Mouse (Mus musculus): ENCODE data around the gene Acsl6. TPM values are rescaled to one million over a fixed set of nuclear protein-coding genes. Genes with fewer than 3 reads are reported as not detected.
A peak's percentile ranks its signal among the peaks of the same experiment; 100 is the strongest.
"Not testable (repeated sequence)": the region's sequence is repeated elsewhere in the genome, so short reads cannot be mapped to it uniquely, and the experiment has no call there.

Gene Acsl6
- polyA plus RNA-seq, 1 experiment from 2014 or later, result 30.8 TPM

- ATAC-seq (ENCODE audit: low FRiP score, low read depth), result peak; percentile 56; the same call in 1 of the 2 replicates
- WGBS, result 5% methylated on average over 8 of the region's 8 CpGs
Observed at GRCm38 (mm10) chr11:54353121-54353576, 49.6 kb downstream of the Acsl6 start.

GRCm38 (mm10) chr11:54354595-54355563 lies 51.3 kb downstream of the Acsl6 start:
- H3K9ac ChIP-seq, result no peak overlapping the region
- H3K36me3 ChIP-seq, result peaks cover 3% of the 10 kb centered on the region; the same call in 1 of the 2 replicates
- no peak overlapping the region for H3K4me3 ChIP-seq
- 47% methylated on average over 15 of the region's 15 CpGs for WGBS
- ATAC-seq (ENCODE audit: low FRiP score, low read depth), result peak; percentile 86
- H3K27me3 ChIP-seq (replicated peaks), result no peaks in the 10 kb centered on the region
- H3K4me1 ChIP-seq, result peaks cover 13% of the 10 kb centered on the region
- H3K4me2 ChIP-seq (replicated peaks), result no peak overlapping the region
- H3K9me3 ChIP-seq, result no peaks in the 10 kb centered on the region
- no peak overlapping the region for H3K27ac ChIP-seq

More at GRCm38 (mm10) chr11:54353121-54353576, 49.6 kb downstream of the Acsl6 start:
- Histone ChIP-seq H3K27ac (peak overlapping the region; percentile 66), H3K9ac (0 out of 2 replicates have a peak overlapping the region, but pooled peaks have one; percentile 33), H3K4me3 (no peak overlapping the region), H3K36me3 (no peaks in the 10 kb centered on the region), H3K9me3 (no peaks in the 10 kb centered on the region), H3K4me1 (peaks cover 13% of the 10 kb centered on the region), H3K27me3 (replicated peaks) (no peaks in the 10 kb centered on the region), H3K4me2 (replicated peaks) (peak overlapping the region; percentile 36)

GRCm38 (mm10) chr11:54355564-54355955 lies 52.0 kb downstream of the Acsl6 start:
- Histone ChIP-seq H3K4me3 (no peak overlapping the region), H3K4me1 (peaks cover 13% of the 10 kb centered on the region), H3K9me3 (no peaks in the 10 kb centered on the region), H3K36me3 (peaks cover 3% of the 10 kb centered on the region; the same call in 1 of the 2 replicates), H3K9ac (no peak overlapping the region), H3K27ac (no peak overlapping the region), H3K4me2 (replicated peaks) (no peak overlapping the region), H3K27me3 (replicated peaks) (no peaks in the 10 kb centered on the region)
- WGBS, result 69% methylated on average over 7 of the region's 7 CpGs
- ATAC-seq (ENCODE audit: low FRiP score, low read depth), result no peak

DNA sequence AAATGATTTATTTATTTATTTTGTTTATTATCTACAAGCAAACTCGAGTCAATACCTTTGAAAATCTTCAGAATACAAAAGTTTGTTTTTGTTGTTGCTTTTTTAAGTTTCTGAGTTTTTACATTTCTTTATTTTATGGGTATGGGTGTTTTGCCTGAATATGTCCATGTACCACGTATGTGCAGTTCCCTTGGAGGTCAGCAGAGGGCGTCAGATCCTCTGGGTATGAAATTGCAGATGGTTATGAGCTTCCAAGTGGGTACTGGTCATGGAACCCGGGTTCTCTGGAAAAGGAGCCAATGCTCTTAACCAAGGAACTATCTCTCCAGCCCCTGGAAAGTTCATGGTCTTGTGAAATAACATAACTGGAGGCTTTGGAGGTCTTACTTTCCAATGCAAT lies 53.1 kb downstream of the Acsl6 start:
- WGBS, result 66% methylated on average over 4 of the region's 4 CpGs
- no peaks in the 10 kb centered on the region for H3K9me3 ChIP-seq

DNA sequence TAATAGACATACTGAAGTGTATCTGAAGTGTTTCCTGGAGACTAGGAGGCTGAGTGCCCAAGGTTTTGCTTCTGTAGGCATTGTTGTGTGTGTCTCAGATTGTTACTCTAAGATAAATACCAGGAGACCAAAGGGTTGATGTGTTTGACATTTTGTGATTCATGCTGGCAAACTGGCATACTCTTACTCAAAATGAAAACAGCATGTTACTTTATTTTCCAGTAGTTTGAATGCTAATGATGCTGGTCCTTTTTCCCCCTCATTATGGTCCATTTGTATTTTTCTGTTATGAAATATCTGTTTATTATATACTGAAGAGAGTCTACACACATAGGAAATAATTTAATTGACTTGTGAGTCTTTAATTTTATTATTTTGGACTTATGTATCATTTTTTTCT lies 69.0 kb downstream of the Acsl6 start:
- Histone ChIP-seq H3K4me1 (no peaks in the 10 kb centered on the region), H3K36me3 (no peaks in the 10 kb centered on the region), H3K27me3 (replicated peaks) (no peaks in the 10 kb centered on the region), H3K9ac (no peak overlapping the region), H3K9me3 (no peaks in the 10 kb centered on the region), H3K4me2 (replicated peaks) (no peak overlapping the region), H3K4me3 (no peak overlapping the region), H3K27ac (no peak overlapping the region)
- ATAC-seq (ENCODE audit: low FRiP score, low read depth), result no peak

More for the DNA sequence above, 53.1 kb downstream of the Acsl6 start:
- Histone ChIP-seq H3K4me3 (no peak overlapping the region), H3K4me2 (replicated peaks) (no peak overlapping the region), H3K27ac (no peak overlapping the region), H3K36me3 (peaks cover 7% of the 10 kb centered on the region), H3K9ac (no peak overlapping the region), H3K4me1 (peaks cover 13% of the 10 kb centered on the region), H3K27me3 (replicated peaks) (no peaks in the 10 kb centered on the region)
- ATAC-seq (ENCODE audit: low FRiP score, low read depth), result no peak

GRCm38 (mm10) chr11:54390386-54390785 lies 86.8 kb downstream of the Acsl6 start:
- H3K36me3 ChIP-seq, result no peaks in the 10 kb centered on the region
- no peak overlapping the region for H3K4me2 ChIP-seq (replicated peaks)
- no peaks in the 10 kb centered on the region for H3K27me3 ChIP-seq (replicated peaks)
- no peaks in the 10 kb centered on the region for H3K9me3 ChIP-seq
- 69% methylated on average over 8 of the region's 8 CpGs for WGBS
- H3K9ac ChIP-seq, result no peak overlapping the region
- no peaks in the 10 kb centered on the region for H3K4me1 ChIP-seq
- no peak overlapping the region for H3K27ac ChIP-seq
- no peak overlapping the region for H3K4me3 ChIP-seq
- no peak for ATAC-seq (ENCODE audit: low FRiP score, low read depth)

DNA sequence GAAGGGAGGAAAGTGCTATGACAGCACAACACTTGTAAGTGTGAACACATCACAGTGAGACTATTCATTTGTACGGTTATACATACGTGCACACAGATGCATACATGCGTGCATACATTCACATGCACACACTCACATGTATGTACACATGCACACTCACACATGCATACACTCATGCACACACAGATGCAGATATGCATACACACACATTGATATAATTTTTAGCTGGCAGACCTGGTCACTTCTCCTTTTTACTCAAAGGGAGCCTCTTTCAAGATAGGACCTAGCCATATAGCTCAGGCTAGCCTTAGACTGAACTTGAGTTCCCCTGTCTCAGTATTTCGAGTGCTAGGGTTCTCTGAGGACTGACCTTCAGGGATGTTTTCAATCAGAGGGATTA lies 87.7 kb downstream of the Acsl6 start:
- H3K9me3 ChIP-seq, result no peaks in the 10 kb centered on the region
- H3K27ac ChIP-seq, result no peak overlapping the region
- H3K4me3 ChIP-seq, result no peak overlapping the region
- WGBS, result 89% methylated on average over 4 of the region's 4 CpGs
- no peak overlapping the region for H3K4me2 ChIP-seq (replicated peaks)
- H3K36me3 ChIP-seq, result no peaks in the 10 kb centered on the region
- no peaks in the 10 kb centered on the region for H3K27me3 ChIP-seq (replicated peaks)
- no peak for ATAC-seq (ENCODE audit: low FRiP score, low read depth)
- H3K9ac ChIP-seq, result no peak overlapping the region
- H3K4me1 ChIP-seq, result no peaks in the 10 kb centered on the region

DNA sequence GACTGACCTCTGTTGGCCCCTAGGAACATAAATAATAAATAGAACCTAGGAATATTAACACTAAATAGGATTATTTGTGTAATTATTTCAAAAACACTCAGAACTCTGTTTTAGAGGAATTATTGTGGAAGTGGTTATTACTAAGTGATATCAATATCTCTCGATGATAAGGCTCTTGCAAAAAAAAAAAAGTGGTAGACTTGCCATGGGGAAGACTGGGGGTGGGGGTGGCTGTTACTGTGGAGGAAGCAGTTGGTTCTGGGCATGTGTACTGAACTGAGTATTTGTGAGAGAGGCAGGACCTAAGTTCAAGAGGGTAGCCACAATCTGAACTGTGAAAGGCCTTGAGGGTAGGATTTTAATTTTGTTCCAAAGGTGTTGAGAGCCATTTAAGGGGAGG lies 93.1 kb downstream of the Acsl6 start:
- no peak for ATAC-seq (ENCODE audit: low FRiP score, low read depth)
- Histone ChIP-seq H3K4me1 (no peaks in the 10 kb centered on the region), H3K9me3 (no peaks in the 10 kb centered on the region), H3K27me3 (replicated peaks) (no peaks in the 10 kb centered on the region), H3K27ac (no peak overlapping the region), H3K9ac (no peak overlapping the region), H3K4me3 (no peak overlapping the region), H3K36me3 (no peaks in the 10 kb centered on the region), H3K4me2 (replicated peaks) (no peak overlapping the region)
- WGBS, result 89% methylated on average over 1 of the region's 1 CpGs

DNA sequence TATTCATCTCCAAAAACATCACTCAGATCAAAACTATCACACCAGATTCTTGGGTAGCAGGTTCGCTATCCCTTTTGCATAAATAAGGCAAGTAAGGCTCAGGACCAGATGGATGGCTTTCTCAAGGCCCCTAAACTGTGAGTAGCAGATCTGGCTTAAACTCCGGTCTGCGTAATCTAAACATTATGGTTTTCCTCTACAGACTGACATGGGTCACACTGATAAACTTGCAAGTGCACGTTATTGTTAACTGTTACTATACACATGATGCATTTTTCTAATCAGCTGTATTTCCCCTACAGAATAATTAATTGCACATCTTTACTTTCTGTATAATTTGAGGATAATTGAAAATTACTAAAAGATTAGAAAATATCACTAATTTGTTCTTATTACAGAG lies 94.5 kb downstream of the Acsl6 start:
- 89% methylated on average over 4 of the region's 4 CpGs for WGBS
- ATAC-seq (ENCODE audit: low FRiP score, low read depth), result no peak
- no peak overlapping the region for H3K9ac ChIP-seq
- no peak overlapping the region for H3K4me3 ChIP-seq
- no peaks in the 10 kb centered on the region for H3K9me3 ChIP-seq
- no peak overlapping the region for H3K4me2 ChIP-seq (replicated peaks)
- no peaks in the 10 kb centered on the region for H3K36me3 ChIP-seq
- H3K27me3 ChIP-seq (replicated peaks), result no peaks in the 10 kb centered on the region
- no peaks in the 10 kb centered on the region for H3K4me1 ChIP-seq
- no peak overlapping the region for H3K27ac ChIP-seq

- not testable (repeated sequence) for H3K36me3 ChIP-seq; H3K9me3 ChIP-seq; H3K27ac ChIP-seq; H3K4me2 ChIP-seq (replicated peaks); H3K9ac ChIP-seq; H3K4me1 ChIP-seq; H3K4me3 ChIP-seq; ATAC-seq (ENCODE audit: low FRiP score, low read depth); H3K27me3 ChIP-seq (replicated peaks)
- WGBS, result 95% methylated on average over 20 of the region's 20 CpGs
Observed at GRCm38 (mm10) chr11:54400803-54401202, 97.2 kb downstream of the Acsl6 start.

GRCm38 (mm10) chr11:54404885-54405284 lies 101.3 kb downstream of the Acsl6 start:
- Histone ChIP-seq H3K4me2 (replicated peaks) (no peak overlapping the region), H3K27me3 (replicated peaks) (no peaks in the 10 kb centered on the region), H3K9me3 (no peaks in the 10 kb centered on the region), H3K9ac (no peak overlapping the region), H3K4me3 (no peak overlapping the region), H3K27ac (no peak overlapping the region), H3K4me1 (no peaks in the 10 kb centered on the region), H3K36me3 (no peaks in the 10 kb centered on the region)
- WGBS, result 91% methylated on average over 4 of the region's 4 CpGs
- no peak for ATAC-seq (ENCODE audit: low FRiP score, low read depth)

GRCm38 (mm10) chr11:54406930-54407546 lies 103.4 kb downstream of the Acsl6 start:
- WGBS, result 83% methylated on average over 4 of the region's 4 CpGs
- ATAC-seq (ENCODE audit: low FRiP score, low read depth), result no peak
- Histone ChIP-seq H3K9me3 (no peaks in the 10 kb centered on the region), H3K4me3 (no peak overlapping the region), H3K36me3 (no peaks in the 10 kb centered on the region), H3K4me1 (no peaks in the 10 kb centered on the region), H3K27me3 (replicated peaks) (no peaks in the 10 kb centered on the region), H3K9ac (no peak overlapping the region), H3K4me2 (replicated peaks) (no peak overlapping the region), H3K27ac (no peak overlapping the region)
